Mouse (Mus musculus): ENCODE measurements around the gene Gins2. TPM values are rescaled to one million over a fixed set of nuclear protein-coding genes. Genes with fewer than 3 reads are reported as not detected.
A peak's percentile ranks its signal among the peaks of the same experiment; 100 is the strongest.

The Gins2 gene
- polyA plus RNA-seq, 1 experiment, result 11.2 TPM

- no peaks in the 10 kb centered on the region for H3K36me3 ChIP-seq (ENCODE audit: control insufficient read depth, insufficient read depth)
- no peak overlapping the region for H3K4me3 ChIP-seq
- H3K27me3 ChIP-seq (ENCODE audit: control insufficient read depth, insufficient read depth, insufficient read length), result no peaks in the 10 kb centered on the region
- H3K4me2 ChIP-seq (ENCODE audit: low read depth), result no peak overlapping the region
- no peaks in the 10 kb centered on the region for H3K79me2 ChIP-seq (ENCODE audit: control insufficient read depth, insufficient read depth)
- TF ChIP-seq POLR2AphosphoS2 (IDR thresholded peaks at IDR 0.05; ENCODE audit: insufficient read length, low read depth) (no peak), REST (IDR thresholded peaks at IDR 0.05; ENCODE audit: insufficient read depth, insufficient read length) (no peak), CEBPB (IDR thresholded peaks at IDR 0.05; ENCODE audit: insufficient read depth, poor library complexity, severe bottlenecking) (no peak), POLR2A (IDR thresholded peaks at IDR 0.05; ENCODE audit: insufficient read length, low read depth) (no peak), E2F4 (IDR thresholded peaks at IDR 0.05; ENCODE audit: insufficient read depth) (no peak)
- H3ac ChIP-seq (ENCODE audit: control insufficient read depth, insufficient read length), result no peak overlapping the region
Measured at GRCm38 (mm10) chr8:120534080-120534479, 55.0 kb downstream of the Gins2 start.

DNA sequence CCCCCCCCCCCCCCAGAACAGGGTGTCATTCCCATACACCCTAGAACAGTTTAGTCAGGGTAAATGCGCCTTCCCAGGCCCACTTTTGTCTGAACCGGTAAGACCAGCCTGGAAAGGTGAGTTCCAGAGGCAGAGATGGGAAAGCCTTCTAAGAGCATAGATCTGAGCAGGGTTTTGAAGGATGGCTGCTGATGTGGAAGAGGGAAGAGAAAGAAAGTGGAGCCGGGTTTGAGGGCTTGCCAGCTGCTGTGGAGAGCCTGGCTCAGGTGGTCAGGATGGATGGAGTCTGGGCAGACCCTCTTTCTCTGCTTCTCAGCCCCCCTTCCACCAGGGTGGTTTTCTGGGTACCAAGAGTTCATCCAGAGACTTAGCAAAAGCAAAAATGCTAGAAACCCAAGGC lies 55.7 kb downstream of the Gins2 start:
- Histone ChIP-seq H3K27me3 (ENCODE audit: control insufficient read depth, insufficient read depth, insufficient read length) (no peaks in the 10 kb centered on the region), H3K4me2 (ENCODE audit: low read depth) (no peak overlapping the region), H3ac (ENCODE audit: control insufficient read depth, insufficient read length) (no peak overlapping the region), H3K79me2 (ENCODE audit: control insufficient read depth, insufficient read depth) (no peaks in the 10 kb centered on the region), H3K4me3 (no peak overlapping the region), H3K36me3 (ENCODE audit: control insufficient read depth, insufficient read depth) (no peaks in the 10 kb centered on the region)
- TF ChIP-seq SRF (IDR thresholded peaks at IDR 0.05; ENCODE audit: control insufficient read depth, insufficient read length, low read depth) (no peak), USF1 (IDR thresholded peaks at IDR 0.05; ENCODE audit: low read depth) (no peak), MAX (IDR thresholded peaks at IDR 0.05; ENCODE audit: low read depth) (no peak), TCF3 (IDR thresholded peaks at IDR 0.05; ENCODE audit: insufficient read length, low read depth) (no peak), POLR2AphosphoS2 (IDR thresholded peaks at IDR 0.05; ENCODE audit: insufficient read length, low read depth) (no peak)

- Histone ChIP-seq H3K4me3 (no peak overlapping the region), H3K27me3 (ENCODE audit: control insufficient read depth, insufficient read depth, insufficient read length) (no peaks in the 10 kb centered on the region), H3K79me2 (ENCODE audit: control insufficient read depth, insufficient read depth) (no peaks in the 10 kb centered on the region), H3K36me3 (ENCODE audit: control insufficient read depth, insufficient read depth) (no peaks in the 10 kb centered on the region), H3ac (ENCODE audit: control insufficient read depth, insufficient read length) (no peak overlapping the region), H3K4me2 (ENCODE audit: low read depth) (peak overlapping the region; percentile 40)
- TF ChIP-seq MYOG (IDR thresholded peaks at IDR 0.05; ENCODE audit: control insufficient read depth in 1 of 3, insufficient read depth in 1 of 3, insufficient read length in 2 of 3, low read depth in 2 of 3) (peak in 1 of 3 experiments; percentile 49), MYOD1 (IDR thresholded peaks at IDR 0.05; ENCODE audit: control insufficient read depth in 1 of 3, insufficient read length in 2 of 3, low read depth in 2 of 3) (peak in 2 of 3 experiments; percentile 18 to 51), CEBPB (IDR thresholded peaks at IDR 0.05; ENCODE audit: insufficient read depth, poor library complexity, severe bottlenecking) (no peak)
Measured at GRCm38 (mm10) chr8:120532517-120533215, 56.4 kb downstream of the Gins2 start.

GRCm38 (mm10) chr8:120531775-120532516 lies 57.2 kb downstream of the Gins2 start:
- peak overlapping the region; percentile 40 for H3K4me2 ChIP-seq (ENCODE audit: low read depth)
- no peaks in the 10 kb centered on the region for H3K36me3 ChIP-seq (ENCODE audit: control insufficient read depth, insufficient read depth)
- no peak overlapping the region for H3K4me3 ChIP-seq
- H3K79me2 ChIP-seq (ENCODE audit: control insufficient read depth, insufficient read depth), result no peaks in the 10 kb centered on the region
- H3K27me3 ChIP-seq (ENCODE audit: control insufficient read depth, insufficient read depth, insufficient read length), result no peaks in the 10 kb centered on the region
- peak in 1 of 3 experiments; percentile 60 for TF ChIP-seq MYOG (IDR thresholded peaks at IDR 0.05; ENCODE audit: control insufficient read depth in 1 of 3, insufficient read depth in 1 of 3, insufficient read length in 2 of 3, low read depth in 2 of 3)
- no peak for TF ChIP-seq REST (IDR thresholded peaks at IDR 0.05; ENCODE audit: insufficient read depth, insufficient read length)
- peak in 1 of 3 experiments; percentile 36 for TF ChIP-seq MYOD1 (IDR thresholded peaks at IDR 0.05; ENCODE audit: control insufficient read depth in 1 of 3, insufficient read length in 2 of 3, low read depth in 2 of 3)
- H3ac ChIP-seq (ENCODE audit: control insufficient read depth, insufficient read length), result no peak overlapping the region

GRCm38 (mm10) chr8:120530954-120531656 lies 58.0 kb downstream of the Gins2 start:
- Histone ChIP-seq H3K4me3 (no peak overlapping the region), H3K4me2 (ENCODE audit: low read depth) (no peak overlapping the region), H3K79me2 (ENCODE audit: control insufficient read depth, insufficient read depth) (no peaks in the 10 kb centered on the region), H3ac (ENCODE audit: control insufficient read depth, insufficient read length) (no peak overlapping the region), H3K27me3 (ENCODE audit: control insufficient read depth, insufficient read depth, insufficient read length) (no peaks in the 10 kb centered on the region), H3K36me3 (ENCODE audit: control insufficient read depth, insufficient read depth) (no peaks in the 10 kb centered on the region)
- TF ChIP-seq MYOG (IDR thresholded peaks at IDR 0.05; ENCODE audit: control insufficient read depth in 1 of 3, insufficient read depth in 1 of 3, insufficient read length in 2 of 3, low read depth in 2 of 3) (no peak), MYOD1 (IDR thresholded peaks at IDR 0.05; ENCODE audit: control insufficient read depth in 1 of 3, insufficient read length in 2 of 3, low read depth in 2 of 3) (no peak), E2F4 (IDR thresholded peaks at IDR 0.05; ENCODE audit: insufficient read depth) (no peak), POLR2AphosphoS2 (IDR thresholded peaks at IDR 0.05; ENCODE audit: insufficient read length, low read depth) (no peak), CEBPB (IDR thresholded peaks at IDR 0.05; ENCODE audit: insufficient read depth, poor library complexity, severe bottlenecking) (no peak), MAX (IDR thresholded peaks at IDR 0.05; ENCODE audit: low read depth) (no peak), REST (IDR thresholded peaks at IDR 0.05; ENCODE audit: insufficient read depth, insufficient read length) (no peak), SRF (IDR thresholded peaks at IDR 0.05; ENCODE audit: control insufficient read depth, insufficient read length, low read depth) (no peak), POLR2A (IDR thresholded peaks at IDR 0.05; ENCODE audit: insufficient read length, low read depth) (no peak), TCF3 (IDR thresholded peaks at IDR 0.05; ENCODE audit: insufficient read length, low read depth) (no peak), USF1 (IDR thresholded peaks at IDR 0.05; ENCODE audit: low read depth) (no peak)
